Mouse (Mus musculus) myocyte (in vitro differentiated cells): Measurements from ENCODE around the gene Gm10135.

Source experiments
- CEBPB ChIP-seq: IDR thresholded peaks from 2 replicates; pipeline ENCODE4 v1.6.1; 2011; ENCODE audit warnings: mild to moderate bottlenecking, moderate library complexity; ENCODE audit not compliant: poor library complexity, insufficient read depth, severe bottlenecking
- MAX ChIP-seq: IDR thresholded peaks from one replicate; pipeline ENCODE4 v1.6.1; 2011; ENCODE audit warnings: low read depth, mild to moderate bottlenecking, control low read depth
- MYOG ChIP-seq, 3 experiments: IDR thresholded peaks; one replicate each; pipeline ENCODE4 v1.6.1; 2011; ENCODE audit warnings: control low read depth in 2 of 3, low read depth in 2 of 3, mild to moderate bottlenecking in 2 of 3; ENCODE audit not compliant: insufficient read length in 2 of 3, control insufficient read depth in 1 of 3, insufficient read depth in 1 of 3
- POLR2A ChIP-seq: IDR thresholded peaks from one replicate; pipeline ENCODE4 v1.6.1; 2011; ENCODE audit warnings: low read depth, mild to moderate bottlenecking, control low read depth, moderate library complexity; ENCODE audit not compliant: insufficient read length
- POLR2AphosphoS2 ChIP-seq: IDR thresholded peaks from one replicate; pipeline ENCODE4 v1.6.1; 2011; ENCODE audit warnings: low read depth, control low read depth; ENCODE audit not compliant: insufficient read length
- TCF12 ChIP-seq: IDR thresholded peaks from one replicate; pipeline ENCODE4 v1.6.1; 2011; ENCODE audit warnings: mild to moderate bottlenecking, control low read depth; ENCODE audit not compliant: poor library complexity, insufficient read depth, severe bottlenecking

- TF ChIP-seq CEBPB (no peak), POLR2AphosphoS2 (no peak), POLR2A (no peak), MYOG (IDR thresholded peaks at IDR 0.05; ENCODE audit: control insufficient read depth in 1 of 3, insufficient read depth in 1 of 3, insufficient read length in 2 of 3, low read depth in 2 of 3) (no peak), TCF12 (no peak), MAX (no peak)
Measured at GRCm38 (mm10) chr5:72950252-72950651, 24.2 kb downstream of the Gm10135 start.
